9 mouse cellular contexts compared by ENCODE assay signal in genomic region chr12:105248763-105249233, GRCm38 (mm10). TPM values are rescaled to one million over a fixed set of nuclear protein-coding genes. Genes with fewer than 3 reads are reported as not detected.
DNase-seq lines count a peak whose midpoint lies in the region; ATAC-seq and TF ChIP-seq lines count a peak whose summit lies in the region.
"Had no signal": no experiment of that assay in that cellular context is flagged by ENCODE, and none has a peak within 500 bp of the region (broad histone marks: within the 10 kb centered on the region; RNA-seq: fewer than 3 reads in every experiment).

No protein-coding gene starts in this region.

- no peak overlapping the region for H3K9ac ChIP-seq in forebrain, embryonic 16.5 days (replicated peaks; ENCODE audit: low read depth, low read length)
- H3K9ac ChIP-seq in kidney, embryonic 16.5 days (replicated peaks; ENCODE audit: low read length) = no peak overlapping the region
- H3K9ac ChIP-seq in midbrain, embryonic 16.5 days (ENCODE audit: low read depth, low read length) = no peak overlapping the region

- H3K4me1 ChIP-seq in testis, adult 2 months (ENCODE audit: control insufficient read depth, insufficient read depth, low read length) = peaks cover 24% of the 10 kb centered on the region
- H3K4me1 ChIP-seq in forebrain, embryonic 16.5 days (replicated peaks; ENCODE audit: control insufficient read depth, insufficient read depth, low read length) = peaks cover 7% of the 10 kb centered on the region
- H3K4me1 ChIP-seq in kidney, embryonic 16.5 days (ENCODE audit: insufficient read depth, low read length) = peaks cover 8% of the 10 kb centered on the region
- peaks cover 18% of the 10 kb centered on the region for H3K4me1 ChIP-seq in midbrain, embryonic 16.5 days (ENCODE audit: control insufficient read depth, insufficient read depth, low read length)

- peak; percentile 43; the same call in 1 of the 2 replicates for ATAC-seq in forebrain, embryonic 16.5 days
- ATAC-seq in kidney, embryonic 16.5 days (ENCODE audit: low FRiP score, low TSS enrichment) = peak; percentile 71; the same call in 1 of the 2 replicates
- 0 out of 2 replicates have a peak, but pooled peaks have one; percentile 52 for ATAC-seq in midbrain, embryonic 16.5 days
- ATAC-seq in megakaryocyte, adult 5-6 weeks (ENCODE audit: poor library complexity, severe bottlenecking) = no peak
- ATAC-seq in erythroid progenitor cell, adult 5-6 weeks (replicated peaks; ENCODE audit: low FRiP score, poor library complexity, severe bottlenecking) = no peak

- H3K27ac ChIP-seq in testis, adult 2 months (ENCODE audit: control insufficient read depth, insufficient read depth, low read depth, low read length) = no peak overlapping the region; the same call in 1 of the 2 replicates
- H3K27ac ChIP-seq in forebrain, embryonic 16.5 days (ENCODE audit: low read length) = no peak overlapping the region
- H3K27ac ChIP-seq in kidney, embryonic 16.5 days (ENCODE audit: low read length) = no peak overlapping the region
- H3K27ac ChIP-seq in midbrain, embryonic 16.5 days (ENCODE audit: low read length) = peak overlapping the region; percentile 25; the same call in 1 of the 2 replicates

- WGBS in forebrain, embryonic 16.5 days = 10% methylated on average over 9 of the region's 9 CpGs
- WGBS in kidney, embryonic 16.5 days = 2% methylated on average over 9 of the region's 9 CpGs
- 8% methylated on average over 9 of the region's 9 CpGs for WGBS in midbrain, embryonic 16.5 days

- H3K4me3 ChIP-seq in testis, adult 2 months (ENCODE audit: control insufficient read depth, low read depth, low read length) = peak overlapping the region; percentile 36
- H3K4me3 ChIP-seq in forebrain, embryonic 16.5 days (replicated peaks; ENCODE audit: low read length) = no peak overlapping the region
- peak overlapping the region; percentile 9 for H3K4me3 ChIP-seq in kidney, embryonic 16.5 days (ENCODE audit: low read length)
- H3K4me3 ChIP-seq in midbrain, embryonic 16.5 days (ENCODE audit: low read depth, low read length) = no peak overlapping the region

- TF ChIP-seq POLR2A in testis, adult 2 months (IDR thresholded peaks at IDR 0.05; ENCODE audit: control insufficient read depth, low read depth, low read length) = no peak

- no peak for DNase-seq in testis, postnatal 14 days (ENCODE audit: low spot score)
- no peak for DNase-seq in spleen, adult 18-20 months

- peak overlapping the region; percentile 34 for H3K4me2 ChIP-seq in forebrain, embryonic 16.5 days (ENCODE audit: low read length)
- peak overlapping the region; percentile 46 for H3K4me2 ChIP-seq in kidney, embryonic 16.5 days (replicated peaks; ENCODE audit: low read depth, low read length)
- H3K4me2 ChIP-seq in midbrain, embryonic 16.5 days (ENCODE audit: low read length) = peak overlapping the region; percentile 31

- H3K27me3 ChIP-seq in testis, adult 2 months (ENCODE audit: control insufficient read depth, insufficient read depth, low read length) = no peaks in the 10 kb centered on the region
- H3K27me3 ChIP-seq in forebrain, embryonic 16.5 days (replicated peaks; ENCODE audit: control insufficient read depth, insufficient read depth, low read length) = no peaks in the 10 kb centered on the region
- H3K27me3 ChIP-seq in kidney, embryonic 16.5 days (ENCODE audit: insufficient read depth, low read length) = no peaks in the 10 kb centered on the region
- no peaks in the 10 kb centered on the region for H3K27me3 ChIP-seq in midbrain, embryonic 16.5 days (ENCODE audit: control insufficient read depth, insufficient read depth, low read depth, low read length)

- no peak for TF ChIP-seq CTCF in testis, adult 2 months (IDR thresholded peaks at IDR 0.05; ENCODE audit: control insufficient read depth, insufficient read depth, insufficient replicate concordance, low read depth, low read length)

- H3K36me3 ChIP-seq in testis, adult 2 months (ENCODE audit: control insufficient read depth, insufficient read depth, low read length) = no peaks in the 10 kb centered on the region
- no peaks in the 10 kb centered on the region for H3K36me3 ChIP-seq in forebrain, embryonic 16.5 days (ENCODE audit: control insufficient read depth, insufficient read depth)
- no peaks in the 10 kb centered on the region for H3K36me3 ChIP-seq in kidney, embryonic 16.5 days (ENCODE audit: insufficient read depth, low read length)
- no peaks in the 10 kb centered on the region for H3K36me3 ChIP-seq in midbrain, embryonic 16.5 days (ENCODE audit: control insufficient read depth, insufficient read depth, low read length)

- no peaks in the 10 kb centered on the region for H3K9me3 ChIP-seq in forebrain, embryonic 16.5 days (ENCODE audit: control insufficient read depth, low read length)
- no peaks in the 10 kb centered on the region for H3K9me3 ChIP-seq in kidney, embryonic 16.5 days (ENCODE audit: low read length)
- no peaks in the 10 kb centered on the region for H3K9me3 ChIP-seq in midbrain, embryonic 16.5 days (replicated peaks; ENCODE audit: control insufficient read depth, low read length, poor library complexity, severe bottlenecking)

RNA-seq across cellular contexts. Expression of gene Tcl1, which starts 26.2 kb away (rescaled TPM):
- 1.1 and 1.8 TPM in 2 replicates for polyA plus RNA-seq in testis, adult 2 months (2012; rRNA removed)
- polyA plus RNA-seq in forebrain, embryonic 16.5 days (2015; fragmentation: Nextera tagmentation; extraction: Ambion mirVana) = not detected in 2 replicates
- not detected in 2 replicates for polyA plus RNA-seq in kidney, embryonic 16.5 days (2015; fragmentation: Nextera tagmentation; extraction: Ambion mirVana)
- polyA plus RNA-seq in midbrain, embryonic 16.5 days (2015; fragmentation: Nextera tagmentation; extraction: Ambion mirVana) = not detected in 2 replicates
- not detected in 2 replicates for total RNA-seq in megakaryocyte, adult 5-6 weeks (2015)
- total RNA-seq in megakaryocyte, adult 5-6 weeks (2017) = not detected in 2 replicates
- not detected in 2 replicates for total RNA-seq in erythroid progenitor cell, adult 5-6 weeks (2015; ENCODE audit: low replicate concordance)
- total RNA-seq in erythroid progenitor cell, adult 5-6 weeks (2017; ENCODE audit: low replicate concordance) = not detected in 2 replicates
- total RNA-seq: layer of hippocampus, postnatal 10 days had no signal

RNA-seq across cellular contexts. Expression of gene Tcl1b4, which starts 47.0 kb away (rescaled TPM):
- polyA plus RNA-seq in testis, adult 2 months (2012; rRNA removed) = 0.33 and 0.53 TPM in 2 replicates
- not detected in 2 replicates for polyA plus RNA-seq in forebrain, embryonic 16.5 days (2015; fragmentation: Nextera tagmentation; extraction: Ambion mirVana)
- polyA plus RNA-seq in kidney, embryonic 16.5 days (2015; fragmentation: Nextera tagmentation; extraction: Ambion mirVana) = not detected in 2 replicates
- polyA plus RNA-seq in midbrain, embryonic 16.5 days (2015; fragmentation: Nextera tagmentation; extraction: Ambion mirVana) = not detected in 2 replicates
- not detected in 2 replicates for total RNA-seq in megakaryocyte, adult 5-6 weeks (2015)
- not detected in 2 replicates for total RNA-seq in megakaryocyte, adult 5-6 weeks (2017)
- not detected in 2 replicates for total RNA-seq in erythroid progenitor cell, adult 5-6 weeks (2015; ENCODE audit: low replicate concordance)
- total RNA-seq in erythroid progenitor cell, adult 5-6 weeks (2017; ENCODE audit: low replicate concordance) = not detected in 2 replicates
- total RNA-seq: layer of hippocampus, postnatal 10 days had no signal

RNA-seq across cellular contexts. Expression of gene Tcl1b3, which starts 58.0 kb away (rescaled TPM):
- not detected in 2 replicates for polyA plus RNA-seq in testis, adult 2 months (2012; rRNA removed)
- polyA plus RNA-seq in forebrain, embryonic 16.5 days (2015; fragmentation: Nextera tagmentation; extraction: Ambion mirVana) = not detected in 2 replicates
- not detected in 2 replicates for polyA plus RNA-seq in kidney, embryonic 16.5 days (2015; fragmentation: Nextera tagmentation; extraction: Ambion mirVana)
- not detected in 2 replicates for polyA plus RNA-seq in midbrain, embryonic 16.5 days (2015; fragmentation: Nextera tagmentation; extraction: Ambion mirVana)
- total RNA-seq in megakaryocyte, adult 5-6 weeks (2015) = not detected in 2 replicates
- not detected in 2 replicates for total RNA-seq in megakaryocyte, adult 5-6 weeks (2017)
- not detected in 2 replicates for total RNA-seq in erythroid progenitor cell, adult 5-6 weeks (2015; ENCODE audit: low replicate concordance)
- not detected in 2 replicates for total RNA-seq in erythroid progenitor cell, adult 5-6 weeks (2017; ENCODE audit: low replicate concordance)
- total RNA-seq: layer of hippocampus, postnatal 10 days had no signal

Comparison
In these comparisons a context has a peak if more than half of its experiments do, and no peak if none do; other contexts are left out.
1. H3K4me3 ChIP-seq: peak in testis, adult 2 months (single experiment) and kidney, embryonic 16.5 days (single experiment); none in forebrain, embryonic 16.5 days (single experiment) and midbrain, embryonic 16.5 days (single experiment).
2. ATAC-seq: peak in forebrain, embryonic 16.5 days (single experiment), kidney, embryonic 16.5 days (single experiment) and midbrain, embryonic 16.5 days (single experiment); none in megakaryocyte, adult 5-6 weeks (single experiment) and erythroid progenitor cell, adult 5-6 weeks (single experiment).
3. Peak in every context shown above with its lines, with median percentiles within 50 percentile points of each other: H3K4me2 ChIP-seq.